Mouse (Mus musculus) spleen, adult 2 months (tissue): ENCODE measurements around the gene Srgap3.

Experiments
- CTCF ChIP-seq: fragments of 200-500 bp; IDR thresholded peaks from 2 replicates; pipeline ENCODE4 v1.5.1; 2011; ENCODE audit warnings: mild to moderate bottlenecking, inconsistent platforms; ENCODE audit not compliant: insufficient read depth, insufficient read length, insufficient replicate concordance; ENCODE audit errors: extremely low read depth
- POLR2A ChIP-seq: fragments of 200-500 bp; IDR thresholded peaks from 2 replicates; pipeline ENCODE4 v1.6.1; 2011; ENCODE audit warnings: low read depth, low read length, inconsistent platforms

- TF ChIP-seq CTCF (no peak), POLR2A (no peak)
These were observed 14.5 kb downstream of the Srgap3 start for GRCm38 (mm10) chr6:112932611-112933010.
